Comparison of ENCODE assay signal across 10 mouse cellular contexts in the genomic region with DNA sequence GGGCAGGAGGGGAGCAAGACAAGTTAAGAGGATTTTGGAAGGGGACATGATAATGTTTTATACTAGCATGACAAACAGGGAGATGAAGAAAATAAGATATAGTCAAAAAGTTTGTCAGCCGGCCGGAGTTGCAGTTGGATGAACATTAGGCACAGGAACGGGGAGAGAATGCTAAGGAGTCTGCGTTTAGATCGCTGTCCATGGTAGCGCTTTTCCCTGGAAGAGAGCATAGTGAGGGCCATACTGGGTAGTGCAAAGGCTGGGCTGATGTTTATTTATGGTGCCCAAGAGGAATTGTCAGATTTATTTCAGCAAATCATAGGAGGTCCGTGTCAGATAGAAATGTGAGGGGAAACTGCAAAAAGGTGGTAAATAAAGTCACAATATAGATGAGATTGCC.
DNase-seq lines count a peak whose midpoint lies in the region; ATAC-seq and TF ChIP-seq lines count a peak whose summit lies in the region.
"Had no signal": no experiment of that assay in that cellular context is flagged by ENCODE, and none has a peak within 500 bp of the region (broad histone marks: within the 10 kb centered on the region; RNA-seq: fewer than 3 reads in every experiment).

No protein-coding gene starts in this region.

- no peaks in the 10 kb centered on the region for H3K27me3 ChIP-seq in hindbrain, embryonic 11.5 days (ENCODE audit: control insufficient read depth, insufficient read depth, low read length)
- no peaks in the 10 kb centered on the region for H3K27me3 ChIP-seq in hindbrain, embryonic 12.5 days
- no peaks in the 10 kb centered on the region for H3K27me3 ChIP-seq in heart, adult 2 months (ENCODE audit: control insufficient read depth, insufficient read depth, low read length)
- H3K27me3 ChIP-seq: neural tube, embryonic 13.5 days had no signal

- no peak for TF ChIP-seq CTCF in heart, adult 2 months (IDR thresholded peaks at IDR 0.05)

- H3K4me2 ChIP-seq in hindbrain, embryonic 11.5 days (replicated peaks; ENCODE audit: low read depth, low read length): no peak overlapping the region
- H3K4me2 ChIP-seq in hindbrain, embryonic 12.5 days (replicated peaks): no peak overlapping the region
- H3K4me2 ChIP-seq: neural tube, embryonic 13.5 days had no signal

- no peaks in the 10 kb centered on the region for H3K4me1 ChIP-seq in hindbrain, embryonic 11.5 days (replicated peaks; ENCODE audit: control insufficient read depth, insufficient read depth, low read length)
- no peaks in the 10 kb centered on the region for H3K4me1 ChIP-seq in hindbrain, embryonic 12.5 days
- no peaks in the 10 kb centered on the region for H3K4me1 ChIP-seq in heart, adult 2 months (ENCODE audit: control insufficient read depth, insufficient read depth, low read length)
- H3K4me1 ChIP-seq: neural tube, embryonic 13.5 days had no signal

- H3K4me3 ChIP-seq in hindbrain, embryonic 11.5 days (ENCODE audit: low read depth, low read length): no peak overlapping the region
- H3K4me3 ChIP-seq in hindbrain, embryonic 12.5 days: no peak overlapping the region
- no peak overlapping the region for H3K4me3 ChIP-seq in heart, adult 2 months
- H3K4me3 ChIP-seq: neural tube, embryonic 13.5 days had no signal

- H3K36me3 ChIP-seq in hindbrain, embryonic 11.5 days (ENCODE audit: control insufficient read depth, insufficient read depth, low read length): no peaks in the 10 kb centered on the region
- H3K36me3 ChIP-seq in hindbrain, embryonic 12.5 days: no peaks in the 10 kb centered on the region
- H3K36me3 ChIP-seq in heart, adult 2 months (ENCODE audit: control insufficient read depth, insufficient read depth, low read length): no peaks in the 10 kb centered on the region
- H3K36me3 ChIP-seq: G1E; neural tube, embryonic 13.5 days had no signal

- no peak for ATAC-seq in hindbrain, embryonic 11.5 days (ENCODE audit: low FRiP score)
- ATAC-seq in hindbrain, embryonic 12.5 days (ENCODE audit: low FRiP score): no peak

- H3K27ac ChIP-seq in hindbrain, embryonic 11.5 days (ENCODE audit: low read depth, low read length): no peak overlapping the region
- H3K27ac ChIP-seq in hindbrain, embryonic 12.5 days: no peak overlapping the region
- H3K27ac ChIP-seq in heart, adult 2 months: no peak overlapping the region
- H3K27ac ChIP-seq: neural tube, embryonic 13.5 days had no signal

- peak; percentile 54 for DNase-seq in hindbrain, embryonic 11.5 days (ENCODE audit: low spot score)
- DNase-seq in 3T3-L1 (ENCODE audit: low read depth, low spot score): peak; percentile 14
- peak; percentile 26 for DNase-seq in Muller cell, postnatal 12 days (ENCODE audit: inconsistent ontology term)
- peak; percentile 31 for DNase-seq in hindlimb bud, embryonic 11.5 days (ENCODE audit: extremely low spot score, low read depth, low spot score)
- DNase-seq in right cerebral cortex, postnatal 36 days (ENCODE audit: low spot score in 2 of 2): no peak
- DNase-seq in heart, adult 2 months: no peak
- no peak for DNase-seq in urinary bladder, postnatal 36 days (ENCODE audit: low spot score in 2 of 2)

- TF ChIP-seq POLR2A in heart, adult 2 months (IDR thresholded peaks at IDR 0.05; ENCODE audit: insufficient read depth, low read depth, low read length): no peak

- intact Hi-C loops in heart, adult 2 months (cut with DNase I): no loop called here

- no peak for TF ChIP-seq EP300 in heart, adult 2 months (IDR thresholded peaks at IDR 0.05; ENCODE audit: insufficient read depth, low read depth, low read length)

- no peaks in the 10 kb centered on the region for H3K9me3 ChIP-seq in hindbrain, embryonic 11.5 days (ENCODE audit: control insufficient read depth, low read length)
- H3K9me3 ChIP-seq in hindbrain, embryonic 12.5 days (replicated peaks): no peaks in the 10 kb centered on the region
- H3K9me3 ChIP-seq: neural tube, embryonic 13.5 days had no signal

- WGBS in hindbrain, embryonic 11.5 days: 39% methylated on average over 7 of the region's 7 CpGs
- 27% methylated on average over 7 of the region's 7 CpGs for WGBS in hindbrain, embryonic 12.5 days
- 16% methylated on average over 7 of the region's 7 CpGs for WGBS in heart, adult 2 months

- H3K9ac ChIP-seq in hindbrain, embryonic 11.5 days (ENCODE audit: low read depth, low read length): no peak overlapping the region
- no peak overlapping the region for H3K9ac ChIP-seq in hindbrain, embryonic 12.5 days
- H3K9ac ChIP-seq in heart, adult 2 months (ENCODE audit: low read depth, low read length): no peak overlapping the region
- H3K9ac ChIP-seq: neural tube, embryonic 13.5 days had no signal

- H3K79me2 ChIP-seq in heart, adult 2 months (replicated peaks; ENCODE audit: control insufficient read depth, insufficient read depth, low read length): no peaks in the 10 kb centered on the region

Comparison
In these comparisons a context has a peak if more than half of its experiments do, and no peak if none do; other contexts are left out.
1. DNase-seq: peak in hindbrain, embryonic 11.5 days (single experiment), 3T3-L1 (single experiment), Muller cell, postnatal 12 days (single experiment) and hindlimb bud, embryonic 11.5 days (single experiment); none in right cerebral cortex, postnatal 36 days (0 of 2), heart, adult 2 months (0 of 2) and urinary bladder, postnatal 36 days (0 of 2).